In genomic region chr15:85162693-85163663, GRCm38 (mm10) we compare ENCODE assay signal across 10 mouse cellular contexts. TPM values are rescaled to one million over a fixed set of nuclear protein-coding genes. Genes with fewer than 3 reads are reported as not detected.
DNase-seq lines count a peak whose midpoint lies in the region; ATAC-seq lines count a peak whose summit lies in the region.
"Had no signal": no experiment of that assay in that cellular context is flagged by ENCODE, and none has a peak within 500 bp of the region (broad histone marks: within the 10 kb centered on the region; RNA-seq: fewer than 3 reads in every experiment).

No protein-coding gene starts in this region.

- H3K4me2 ChIP-seq in heart, embryonic 11.5 days = no peak overlapping the region
- H3K4me2 ChIP-seq in kidney, embryonic 14.5 days (replicated peaks; ENCODE audit: low read depth, low read length) = no peak overlapping the region

- ATAC-seq in heart, embryonic 11.5 days (replicated peaks; ENCODE audit: insufficient number of reproducible peaks, low FRiP score, low TSS enrichment) = no peak
- ATAC-seq in kidney, embryonic 14.5 days (ENCODE audit: low FRiP score, low TSS enrichment) = peak; percentile 63; the same call in 1 of the 2 replicates
- ATAC-seq in erythroid progenitor cell, adult 5-6 weeks (replicated peaks; ENCODE audit: low FRiP score, poor library complexity, severe bottlenecking) = no peak

- H3K27ac ChIP-seq in heart, embryonic 11.5 days (ENCODE audit: low read depth, low read length) = no peak overlapping the region
- H3K27ac ChIP-seq in kidney, embryonic 14.5 days (ENCODE audit: low read depth, low read length) = peak overlapping the region; percentile 68; the same call in 1 of the 2 replicates
- H3K27ac ChIP-seq: liver, embryonic 14.5 days had no signal

- H3K9me3 ChIP-seq in heart, embryonic 11.5 days (replicated peaks; ENCODE audit: control insufficient read depth, low read length) = no peaks in the 10 kb centered on the region
- no peaks in the 10 kb centered on the region for H3K9me3 ChIP-seq in kidney, embryonic 14.5 days (ENCODE audit: control insufficient read depth, low read length)

- H3K27me3 ChIP-seq in heart, embryonic 11.5 days (ENCODE audit: control insufficient read depth, insufficient read depth, low read length) = peaks cover 6% of the 10 kb centered on the region; the same call in 1 of the 2 replicates
- H3K27me3 ChIP-seq in kidney, embryonic 14.5 days (ENCODE audit: control insufficient read depth, insufficient read depth, low read length) = no peaks in the 10 kb centered on the region

- no peak overlapping the region for H3K9ac ChIP-seq in heart, embryonic 11.5 days (ENCODE audit: low read depth, low read length)
- no peak overlapping the region for H3K9ac ChIP-seq in kidney, embryonic 14.5 days (ENCODE audit: low read depth, low read length)
- H3K9ac ChIP-seq: liver, embryonic 14.5 days had no signal

- peak; percentile 98 for DNase-seq in heart, adult 11 months
- DNase-seq in gastrocnemius, postnatal 10 days = peak; percentile 42
- DNase-seq in ovary, postnatal 14 days (ENCODE audit: low spot score) = peak; percentile 42
- DNase-seq in thymus, postnatal 10 days (ENCODE audit: low spot score in 2 of 2) = no peak
- DNase-seq in cerebellum, adult 11-12 months = no peak

- no peaks in the 10 kb centered on the region for H3K36me3 ChIP-seq in heart, embryonic 11.5 days (ENCODE audit: control insufficient read depth, insufficient read depth, low read length)
- H3K36me3 ChIP-seq in kidney, embryonic 14.5 days (ENCODE audit: control insufficient read depth, insufficient read depth, low read length) = no peaks in the 10 kb centered on the region

- WGBS in heart, embryonic 11.5 days (ENCODE audit: insufficient replicate concordance) = 27% methylated on average over 21 of the region's 21 CpGs
- 43% methylated on average over 21 of the region's 21 CpGs for WGBS in kidney, embryonic 14.5 days

- H3K4me3 ChIP-seq in heart, embryonic 11.5 days (ENCODE audit: low read depth, low read length) = no peak overlapping the region
- H3K4me3 ChIP-seq in kidney, embryonic 14.5 days (ENCODE audit: low read length) = no peak overlapping the region

- H3K4me1 ChIP-seq in heart, embryonic 11.5 days (ENCODE audit: control insufficient read depth, insufficient read depth, low read length) = peaks cover 14% of the 10 kb centered on the region
- no peaks in the 10 kb centered on the region for H3K4me1 ChIP-seq in kidney, embryonic 14.5 days (ENCODE audit: control insufficient read depth, insufficient read depth, low read length)

RNA-seq across cellular contexts. Expression of gene Ribc2, which starts 31.1 kb away (rescaled TPM):
- 0.14 and 0.21 TPM in 2 replicates for polyA plus RNA-seq in heart, embryonic 11.5 days (2014; fragmentation: Nextera tagmentation; extraction: Ambion mirVana)
- not detected for total RNA-seq in gastrocnemius, postnatal 10 days (2021)
- polyA plus RNA-seq in kidney, embryonic 14.5 days (2014; fragmentation: Nextera tagmentation; extraction: Ambion mirVana) = 0.19 and 0.69 TPM in 2 replicates
- total RNA-seq in erythroid progenitor cell, adult 5-6 weeks (2015; ENCODE audit: low replicate concordance) = not detected in 2 replicates
- not detected in 2 replicates for total RNA-seq in erythroid progenitor cell, adult 5-6 weeks (2017; ENCODE audit: low replicate concordance)
- total RNA-seq: CH12.LX had no signal
- polyA plus RNA-seq: liver, embryonic 14.5 days had no signal

RNA-seq across cellular contexts. Expression of gene Smc1b, which starts 31.2 kb away (rescaled TPM):
- polyA plus RNA-seq in heart, embryonic 11.5 days (2014; fragmentation: Nextera tagmentation; extraction: Ambion mirVana) = 0.11 TPM in 2 replicates
- total RNA-seq in gastrocnemius, postnatal 10 days (2021) = under 1 TPM in 1 of 2 experiments, not detected in 1; 0.34 TPM
- polyA plus RNA-seq in kidney, embryonic 14.5 days (2014; fragmentation: Nextera tagmentation; extraction: Ambion mirVana) = 0.19 and 0.22 TPM in 2 replicates
- total RNA-seq in erythroid progenitor cell, adult 5-6 weeks (2015; ENCODE audit: low replicate concordance) = not detected in 2 replicates
- total RNA-seq in erythroid progenitor cell, adult 5-6 weeks (2017; ENCODE audit: low replicate concordance) = not detected in 2 replicates
- total RNA-seq: CH12.LX had no signal

RNA-seq across cellular contexts. Expression of gene Fbln1, which starts 42.8 kb away (rescaled TPM):
- 145 and 163 TPM in 2 replicates for polyA plus RNA-seq in heart, embryonic 11.5 days (2014; fragmentation: Nextera tagmentation; extraction: Ambion mirVana)
- 10 to 100 TPM; 18.7 to 23.4 TPM for total RNA-seq in gastrocnemius, postnatal 10 days (2021)
- polyA plus RNA-seq in kidney, embryonic 14.5 days (2014; fragmentation: Nextera tagmentation; extraction: Ambion mirVana) = 174 and 188 TPM in 2 replicates
- total RNA-seq in erythroid progenitor cell, adult 5-6 weeks (2015; ENCODE audit: low replicate concordance) = not detected in 2 replicates
- total RNA-seq in erythroid progenitor cell, adult 5-6 weeks (2017; ENCODE audit: low replicate concordance) = not detected in 2 replicates

Comparison
In these comparisons a context has a peak if more than half of its experiments do, and no peak if none do; other contexts are left out.
1. DNase-seq: peak in heart, adult 11 months (single experiment), gastrocnemius, postnatal 10 days (single experiment) and ovary, postnatal 14 days (single experiment); none in thymus, postnatal 10 days (0 of 2) and cerebellum, adult 11-12 months (single experiment).
2. RNA of gene Fbln1, which starts 42.8 kb away (total RNA-seq): 18.7 to 23.4 TPM in gastrocnemius, postnatal 10 days; not detected in erythroid progenitor cell, adult 5-6 weeks; every median in the first group is over 10 times any median in the second.